Mouse (Mus musculus): ENCODE measurements around the gene Pdp2. TPM values are rescaled to one million over a fixed set of nuclear protein-coding genes. Genes with fewer than 3 reads are reported as not detected.
A peak's percentile ranks its signal among the peaks of the same experiment; 100 is the strongest.

Pdp2 gene
- polyA plus RNA-seq, 1 experiment: 6.9 TPM

DNA sequence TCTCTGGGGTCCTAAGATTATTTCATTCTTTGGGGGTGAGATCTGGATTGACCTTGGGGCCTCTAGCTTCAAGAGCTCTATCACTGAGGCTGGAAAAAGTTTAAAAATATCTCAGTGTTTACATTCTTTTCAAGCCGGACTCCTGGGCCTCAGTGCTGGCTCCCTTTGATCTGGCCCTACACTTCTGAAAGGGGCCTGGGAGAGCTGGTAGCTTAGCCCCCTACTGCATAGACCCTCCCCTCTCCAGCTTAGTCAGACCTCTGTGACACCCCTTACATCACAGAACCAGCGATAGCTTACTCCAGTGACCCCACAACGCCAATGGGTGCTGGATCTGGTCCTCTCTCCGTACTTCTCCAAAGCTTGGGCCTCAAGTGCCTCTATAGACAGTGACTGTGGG, 20.4 kb downstream of the Pdp2 start:
- no peak overlapping the region for H3K4me3 ChIP-seq (replicated peaks; ENCODE audit: insufficient read depth, low read depth, low read length)
- no peak for DNase-seq
- H3K4me1 ChIP-seq (ENCODE audit: control insufficient read depth, insufficient read depth, low read length): peaks cover 15% of the 10 kb centered on the region
- no peaks in the 10 kb centered on the region for H3K27me3 ChIP-seq (ENCODE audit: control insufficient read depth, insufficient read depth, low read length)
- 86% methylated on average over 4 of the region's 4 CpGs for WGBS
- TF ChIP-seq CTCF (IDR thresholded peaks at IDR 0.05; ENCODE audit: borderline replicate concordance, insufficient read depth, low read depth, low read length) (no peak), POLR2A (IDR thresholded peaks at IDR 0.05; ENCODE audit: borderline replicate concordance, insufficient read depth, low read length) (no peak)
- H3K27ac ChIP-seq (ENCODE audit: insufficient read depth, low read length): no peak overlapping the region

DNA sequence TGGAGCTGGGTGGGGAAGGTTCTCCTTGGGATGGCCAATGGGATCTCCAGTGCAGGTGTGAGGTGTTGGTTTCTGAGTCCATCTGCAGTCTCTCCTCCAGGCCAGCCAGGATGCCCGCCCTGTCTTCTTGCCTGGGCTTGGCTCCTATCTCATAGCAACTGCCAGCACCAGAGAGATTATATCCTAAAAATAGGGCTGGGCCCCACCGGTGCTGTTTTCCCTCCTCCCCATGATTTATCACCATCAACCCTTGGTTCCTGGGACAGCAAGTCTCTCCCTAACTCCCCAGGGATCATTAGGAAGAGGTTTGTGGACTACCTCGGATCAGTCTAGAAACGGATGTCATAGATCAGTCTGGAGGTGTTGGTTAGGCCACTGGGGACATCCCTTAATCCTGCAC, 21.9 kb downstream of the Pdp2 start:
- H3K27ac ChIP-seq (ENCODE audit: insufficient read depth, low read length): no peak overlapping the region
- peaks cover 5% of the 10 kb centered on the region; the same call in 1 of the 2 replicates for H3K4me1 ChIP-seq (ENCODE audit: control insufficient read depth, insufficient read depth, low read length)
- H3K27me3 ChIP-seq (ENCODE audit: control insufficient read depth, insufficient read depth, low read length): no peaks in the 10 kb centered on the region
- no peak overlapping the region for H3K4me3 ChIP-seq (replicated peaks; ENCODE audit: insufficient read depth, low read depth, low read length)
- no peak for TF ChIP-seq POLR2A (IDR thresholded peaks at IDR 0.05; ENCODE audit: borderline replicate concordance, insufficient read depth, low read length)
- TF ChIP-seq CTCF (IDR thresholded peaks at IDR 0.05; ENCODE audit: borderline replicate concordance, insufficient read depth, low read depth, low read length): no peak
- WGBS: 57% methylated on average over 4 of the region's 4 CpGs
- DNase-seq: no peak

DNA sequence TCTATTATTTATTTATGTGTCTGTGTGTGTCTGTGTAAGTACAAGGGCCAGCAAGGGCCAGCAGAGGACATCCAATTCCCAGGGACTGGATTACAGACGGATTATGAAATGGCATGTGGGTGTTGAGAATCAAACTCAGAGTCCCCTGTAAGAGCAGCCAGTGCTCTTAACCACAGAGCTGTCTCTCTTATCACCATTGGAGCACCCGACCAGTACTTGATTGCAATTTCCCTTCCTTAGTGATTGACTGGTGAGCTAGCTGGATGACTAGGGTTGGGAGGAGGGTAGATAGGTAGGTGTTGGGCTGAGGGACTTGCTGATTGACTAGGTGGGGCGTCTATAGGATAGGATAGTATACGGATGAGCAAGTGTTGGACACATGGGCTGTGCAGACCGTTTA, 29.5 kb downstream of the Pdp2 start:
- WGBS: 79% methylated on average over 5 of the region's 5 CpGs
- TF ChIP-seq CTCF (IDR thresholded peaks at IDR 0.05; ENCODE audit: borderline replicate concordance, insufficient read depth, low read depth, low read length) (no peak), POLR2A (IDR thresholded peaks at IDR 0.05; ENCODE audit: borderline replicate concordance, insufficient read depth, low read length) (no peak)
- DNase-seq: no peak
- Histone ChIP-seq H3K4me3 (replicated peaks; ENCODE audit: insufficient read depth, low read depth, low read length) (no peak overlapping the region), H3K27me3 (ENCODE audit: control insufficient read depth, insufficient read depth, low read length) (no peaks in the 10 kb centered on the region), H3K4me1 (ENCODE audit: control insufficient read depth, insufficient read depth, low read length) (no peaks in the 10 kb centered on the region), H3K27ac (ENCODE audit: insufficient read depth, low read length) (no peak overlapping the region)

DNA sequence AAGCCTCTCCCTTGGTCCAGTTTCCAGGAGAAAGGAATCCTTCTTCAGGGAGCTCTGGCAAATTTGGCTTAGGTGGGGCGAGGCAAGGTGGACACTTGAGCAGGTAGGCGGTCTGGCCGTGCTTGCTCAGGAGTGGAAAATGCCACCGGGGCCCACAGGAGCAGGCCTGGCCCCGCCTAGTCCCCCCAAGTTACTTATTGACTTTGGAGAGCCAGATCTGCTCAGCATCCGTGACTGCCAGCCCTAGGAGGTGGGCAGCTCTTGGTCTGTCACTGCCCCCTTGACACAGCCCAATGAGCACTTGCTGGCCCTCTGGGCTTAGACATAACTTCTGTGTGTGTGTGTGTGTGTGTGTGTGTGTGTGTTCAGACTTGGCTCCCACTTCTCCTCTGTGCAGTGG, 32.9 kb downstream of the Pdp2 start, which contains the start of gene Cdh16:
Gene Cdh16 (minus strand): TSS at position 236 of the 400 bp plus-strand sequence.
- Histone ChIP-seq H3K27me3 (ENCODE audit: control insufficient read depth, insufficient read depth, low read length) (no peaks in the 10 kb centered on the region), H3K4me3 (replicated peaks; ENCODE audit: insufficient read depth, low read depth, low read length) (no peak within 1 kb of the TSS), H3K4me1 (ENCODE audit: control insufficient read depth, insufficient read depth, low read length) (peaks cover 2% of the 10 kb centered on the region), H3K27ac (ENCODE audit: insufficient read depth, low read length) (no peak within 1 kb of the TSS)
- DNase-seq: no peak
- TF ChIP-seq CTCF (IDR thresholded peaks at IDR 0.05; ENCODE audit: borderline replicate concordance, insufficient read depth, low read depth, low read length) (no peak), POLR2A (IDR thresholded peaks at IDR 0.05; ENCODE audit: borderline replicate concordance, insufficient read depth, low read length) (no peak)
- WGBS: 75% methylated on average over 6 of the region's 6 CpGs

DNA sequence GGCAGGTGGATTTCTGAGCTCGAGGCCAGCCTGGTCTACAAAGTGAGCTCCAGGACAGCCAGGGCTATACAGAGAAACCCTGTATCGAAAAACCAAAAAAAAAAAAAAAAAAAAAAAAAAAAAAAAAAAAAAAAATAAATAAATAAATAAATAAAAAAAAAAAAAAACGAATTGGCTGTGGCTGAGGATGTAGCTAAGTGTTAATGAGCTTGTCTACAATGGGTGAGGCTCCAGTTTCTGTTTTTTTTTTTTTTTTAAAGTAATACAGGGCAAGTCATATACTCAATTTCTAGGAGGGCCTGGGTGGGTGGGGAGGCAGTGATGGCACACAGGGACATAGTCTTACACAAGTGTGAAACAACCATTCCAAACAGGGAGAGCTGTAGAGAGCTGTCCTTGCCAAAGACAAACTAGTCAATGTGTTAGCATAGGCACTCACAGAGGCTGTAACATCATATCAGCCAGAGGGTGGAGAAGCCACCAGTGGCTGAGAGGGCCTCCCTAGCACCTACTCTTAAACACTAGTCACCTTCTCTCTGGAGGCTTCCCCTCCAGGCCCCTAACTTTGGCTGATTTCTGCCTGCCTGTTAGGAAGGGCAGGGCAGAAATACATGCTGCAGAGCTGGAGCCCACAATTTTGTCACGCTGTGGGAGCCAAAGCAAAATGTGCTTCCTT, 36.0 kb downstream of the Pdp2 start:
- TF ChIP-seq CTCF (IDR thresholded peaks at IDR 0.05; ENCODE audit: borderline replicate concordance, insufficient read depth, low read depth, low read length): no peak
- no peak for TF ChIP-seq POLR2A (IDR thresholded peaks at IDR 0.05; ENCODE audit: borderline replicate concordance, insufficient read depth, low read length)
- peak in 1 of 2 experiments; percentile 2 for DNase-seq
- 70% methylated on average over 4 of the region's 4 CpGs for WGBS
- H3K27ac ChIP-seq (ENCODE audit: insufficient read depth, low read length): no peak overlapping the region
- H3K4me3 ChIP-seq (replicated peaks; ENCODE audit: insufficient read depth, low read depth, low read length): no peak overlapping the region
- peaks cover 11% of the 10 kb centered on the region for H3K4me1 ChIP-seq (ENCODE audit: control insufficient read depth, insufficient read depth, low read length)
- no peaks in the 10 kb centered on the region; the same call in 1 of the 2 replicates for H3K27me3 ChIP-seq (ENCODE audit: control insufficient read depth, insufficient read depth, low read length)

DNA sequence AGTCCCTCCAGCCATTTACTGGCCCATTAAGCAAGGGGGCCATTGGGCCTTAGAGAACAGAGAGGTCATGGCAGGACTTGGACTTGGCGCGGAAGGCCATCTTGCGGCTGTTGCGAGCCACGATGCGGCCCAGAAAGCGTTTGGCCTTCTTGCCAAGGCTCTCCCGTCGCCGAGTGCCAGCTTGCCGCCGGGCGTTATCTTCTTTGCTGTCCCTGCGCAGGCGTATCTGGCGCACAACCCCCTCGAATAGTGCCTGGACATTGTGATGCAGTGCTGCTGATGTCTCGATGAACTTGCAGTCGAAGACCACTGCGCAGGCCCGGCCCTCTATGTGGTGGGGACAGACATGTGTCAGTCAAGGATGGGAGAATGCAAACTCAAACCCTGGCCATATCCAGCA, 37.2 kb downstream of the Pdp2 start:
- Histone ChIP-seq H3K4me1 (ENCODE audit: control insufficient read depth, insufficient read depth, low read length) (peaks cover 11% of the 10 kb centered on the region), H3K27ac (ENCODE audit: insufficient read depth, low read length) (no peak overlapping the region), H3K27me3 (ENCODE audit: control insufficient read depth, insufficient read depth, low read length) (no peaks in the 10 kb centered on the region; the same call in 1 of the 2 replicates), H3K4me3 (replicated peaks; ENCODE audit: insufficient read depth, low read depth, low read length) (no peak overlapping the region)
- WGBS: 78% methylated on average over 21 of the region's 21 CpGs
- TF ChIP-seq CTCF (IDR thresholded peaks at IDR 0.05; ENCODE audit: borderline replicate concordance, insufficient read depth, low read depth, low read length) (no peak), POLR2A (IDR thresholded peaks at IDR 0.05; ENCODE audit: borderline replicate concordance, insufficient read depth, low read length) (no peak)
- peak in 1 of 2 experiments; percentile 4 for DNase-seq

DNA sequence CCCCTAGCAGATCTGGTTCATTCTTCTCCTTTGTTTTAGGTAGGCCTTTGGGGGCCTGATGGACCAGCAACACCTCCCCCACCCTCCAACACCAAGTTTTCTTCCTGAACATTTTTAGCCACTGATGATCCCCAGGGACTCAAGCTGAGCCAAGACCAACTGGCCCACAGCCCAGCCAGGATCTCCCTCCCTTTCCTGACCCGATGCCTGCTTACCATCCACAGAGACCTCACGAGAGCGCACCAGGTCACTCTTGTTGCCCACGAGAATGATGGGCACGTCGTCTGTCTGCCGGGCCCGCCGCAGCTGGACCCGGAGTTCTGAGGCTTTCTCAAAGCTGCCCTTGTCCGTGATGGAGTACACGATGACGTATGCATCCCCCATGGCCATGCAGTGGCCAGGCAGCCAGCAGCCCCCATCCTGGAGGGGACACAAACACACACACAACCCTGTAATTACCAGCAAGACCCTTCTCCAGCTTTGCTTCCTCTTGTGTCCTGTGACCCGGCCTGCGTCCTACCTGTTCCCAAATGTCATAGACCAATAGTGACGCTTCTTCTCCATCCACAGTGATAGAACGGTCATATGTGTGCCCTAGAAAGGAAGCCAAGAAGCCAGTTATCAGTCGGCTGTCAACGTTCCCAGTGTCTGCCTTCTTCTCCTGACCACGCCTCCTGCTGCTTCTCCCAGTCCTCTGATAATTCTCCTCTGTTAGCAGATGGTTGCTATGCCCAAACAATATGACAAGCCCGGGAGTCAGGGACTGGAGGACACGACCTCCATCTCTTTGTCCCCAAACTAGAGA, 38.3 kb downstream of the Pdp2 start:
- Histone ChIP-seq H3K27ac (ENCODE audit: insufficient read depth, low read length) (no peak overlapping the region), H3K27me3 (ENCODE audit: control insufficient read depth, insufficient read depth, low read length) (no peaks in the 10 kb centered on the region; the same call in 1 of the 2 replicates), H3K4me1 (ENCODE audit: control insufficient read depth, insufficient read depth, low read length) (peaks cover 11% of the 10 kb centered on the region), H3K4me3 (replicated peaks; ENCODE audit: insufficient read depth, low read depth, low read length) (no peak overlapping the region)
- WGBS: 30% methylated on average over 22 of the region's 22 CpGs
- TF ChIP-seq POLR2A (IDR thresholded peaks at IDR 0.05; ENCODE audit: borderline replicate concordance, insufficient read depth, low read length): no peak
- no peak for TF ChIP-seq CTCF (IDR thresholded peaks at IDR 0.05; ENCODE audit: borderline replicate concordance, insufficient read depth, low read depth, low read length)
- peak; percentile 23 to 33 for DNase-seq

All from cerebellum, adult 2 months (tissue).